Mouse (Mus musculus) embryonic fibroblast, embryonic 13.5 days (primary cell): ENCODE data around the gene Rbm6.

Source experiments
- CTCF ChIP-seq: IDR thresholded peaks from 2 replicates; pipeline ENCODE4 v1.5.1; 2011; ENCODE audit warnings: mild to moderate bottlenecking, control low read depth, low read length, moderate library complexity, borderline replicate concordance; ENCODE audit not compliant: insufficient read depth
- POLR2A ChIP-seq: IDR thresholded peaks from 2 replicates; pipeline ENCODE4 v1.6.1; 2011; ENCODE audit warnings: low read depth, mild to moderate bottlenecking, control low read depth, low read length, moderate library complexity

DNA sequence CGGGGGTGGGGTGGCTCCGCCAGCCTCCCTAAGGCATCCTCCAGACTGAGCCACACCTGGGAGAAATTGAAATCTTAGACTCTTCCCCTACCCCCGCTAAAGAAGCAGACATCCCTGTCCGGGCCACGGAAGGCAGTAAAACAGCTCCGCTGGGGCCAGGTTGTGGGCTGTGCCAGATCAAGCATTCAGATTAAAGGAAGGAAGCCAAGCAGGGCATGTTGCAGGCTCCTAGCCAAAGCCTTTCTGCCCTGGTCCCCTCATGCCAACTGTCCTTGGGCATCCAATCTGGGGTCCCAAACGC, 136.9 kb downstream of the Rbm6 start:
- TF ChIP-seq CTCF = no peak
- TF ChIP-seq POLR2A = no peak
